Mouse (Mus musculus) forebrain, embryonic 13.5 days (tissue): ENCODE results near the gene Ssbp4. TPM values are rescaled to one million over a fixed set of nuclear protein-coding genes. Genes with fewer than 3 reads are reported as not detected.

Experiments
- ATAC-seq: fragments of 200-750 bp; cut with Nextera tagmentation; 2 replicates; pipeline ENCODE4 v1.8.0; 2017
- H3K27ac ChIP-seq: fragments of 300-500 bp; sonication (generic); 2 replicates; pipeline ENCODE4 v1.5.1; 2015; ENCODE audit warnings: inconsistent platforms, mild to moderate bottlenecking, moderate library complexity
- H3K27me3 ChIP-seq: fragments of 300-500 bp; sonication (generic); 2 replicates; pipeline ENCODE4 v1.6.1; 2015; ENCODE audit warnings: mild to moderate bottlenecking, inconsistent platforms
- H3K36me3 ChIP-seq: fragments of 300-500 bp; sonication (generic); 2 replicates; pipeline ENCODE4 v1.6.1; 2015; ENCODE audit warnings: mild to moderate bottlenecking, inconsistent platforms; ENCODE audit not compliant: poor library complexity, severe bottlenecking
- H3K4me1 ChIP-seq: fragments of 300-500 bp; sonication (generic); 2 replicates; pipeline ENCODE4 v1.6.1; 2015; ENCODE audit warnings: inconsistent platforms
- H3K4me2 ChIP-seq: fragments of 300-500 bp; sonication (generic); 2 replicates; pipeline ENCODE4 v1.6.1; 2015; ENCODE audit warnings: inconsistent platforms, mild to moderate bottlenecking, moderate library complexity
- H3K4me3 ChIP-seq: fragments of 300-500 bp; sonication (generic); 2 replicates; pipeline ENCODE4 v1.5.1; 2015; ENCODE audit warnings: mild to moderate bottlenecking, inconsistent platforms
- H3K9ac ChIP-seq: fragments of 300-500 bp; sonication (generic); 2 replicates; pipeline ENCODE4 v1.6.1; 2015; ENCODE audit warnings: mild to moderate bottlenecking, inconsistent platforms
- H3K9me3 ChIP-seq: fragments of 300-500 bp; sonication (generic); replicated peaks from 2 replicates; pipeline ENCODE4 v1.6.1; 2016; ENCODE audit warnings: inconsistent platforms
- WGBS: fragments of 180-500 bp; shearing (Covaris S2); methylation state at CpG from one replicate; pipeline ENCODE4 v1.1.7; 2015; 5-methylcytosine and 5-hydroxymethylcytosine counted together
- polyA plus RNA-seq: library from polyadenylated mRNA; unstranded; fragments of >200 nt; fragmentation: Nextera tagmentation; extraction: Ambion mirVana; gene quantifications from 2 replicates; pipeline ENCODE4 v1.2.1, GENCODE M21; 2015

Gene Ssbp4
- polyA plus RNA-seq, 1 experiment from 2014 or later = 81.9 TPM

- Histone ChIP-seq H3K27me3 (peaks cover 9% of the 10 kb centered on the region; the same call in 1 of the 2 replicates), H3K9ac (peak overlapping the region; percentile 65), H3K4me3 (peak overlapping the region; percentile 44), H3K27ac (no peak overlapping the region), H3K4me1 (peaks cover 44% of the 10 kb centered on the region), H3K4me2 (peak overlapping the region; percentile 88), H3K9me3 (no peaks in the 10 kb centered on the region), H3K36me3 (no peaks in the 10 kb centered on the region)
- WGBS = 0% methylated on average over 6 of the region's 6 CpGs
- peak; percentile 4; the same call in 1 of the 2 replicates for ATAC-seq
Observed at GRCm38 (mm10) chr8:70611849-70612248, 3.2 kb upstream of the Ssbp4 start.

- Histone ChIP-seq H3K4me2 (peak overlapping the region; percentile 88), H3K27me3 (peaks cover 9% of the 10 kb centered on the region; the same call in 1 of the 2 replicates), H3K9me3 (no peaks in the 10 kb centered on the region), H3K36me3 (no peaks in the 10 kb centered on the region), H3K27ac (peak overlapping the region; percentile 22; the same call in 1 of the 2 replicates), H3K4me3 (peak overlapping the region; percentile 44), H3K4me1 (peaks cover 49% of the 10 kb centered on the region), H3K9ac (peak overlapping the region; percentile 65)
- peak; percentile 16; the same call in 1 of the 2 replicates for ATAC-seq
- whole genome bisulfite sequencing = under 1% methylated on average over 53 of the region's 54 CpGs
Observed at GRCm38 (mm10) chr8:70610796-70611771, 2.4 kb upstream of the Ssbp4 start.

- H3K4me1 ChIP-seq = peaks cover 56% of the 10 kb centered on the region
- peak overlapping the region; percentile 73 for H3K27ac ChIP-seq
- peak overlapping the region; percentile 88 for H3K4me2 ChIP-seq
- 1% methylated on average over 44 of the region's 45 CpGs for whole genome bisulfite sequencing
- H3K9ac ChIP-seq = peak overlapping the region; percentile 51
- H3K36me3 ChIP-seq = no peaks in the 10 kb centered on the region
- peak overlapping the region; percentile 84 for H3K4me3 ChIP-seq
- peak; percentile 23 for ATAC-seq
- H3K27me3 ChIP-seq = peaks cover 9% of the 10 kb centered on the region; the same call in 1 of the 2 replicates
- no peaks in the 10 kb centered on the region for H3K9me3 ChIP-seq
Observed at GRCm38 (mm10) chr8:70609849-70610795, 1.4 kb upstream of the Ssbp4 start.

GRCm38 (mm10) chr8:70609368-70609848 is 736 bp upstream of the Ssbp4 start:
- Histone ChIP-seq H3K9ac (peak overlapping the region; percentile 51), H3K4me3 (peak overlapping the region; percentile 84), H3K36me3 (no peaks in the 10 kb centered on the region), H3K27me3 (peaks cover 9% of the 10 kb centered on the region; the same call in 1 of the 2 replicates), H3K4me2 (peak overlapping the region; percentile 88), H3K9me3 (no peaks in the 10 kb centered on the region), H3K27ac (peak overlapping the region; percentile 73), H3K4me1 (peaks cover 62% of the 10 kb centered on the region)
- peak; percentile 25; the same call in 1 of the 2 replicates for ATAC-seq
- 2% methylated on average over 36 of the region's 39 CpGs for WGBS

- peak overlapping the region; percentile 94 for H3K9ac ChIP-seq
- 2% methylated on average over 84 of the region's 84 CpGs for WGBS
- 0 out of 2 replicates have a peak, but pooled peaks cover 2% of the 10 kb centered on the region for H3K36me3 ChIP-seq
- peak overlapping the region; percentile 31; the same call in 1 of the 2 replicates for H3K27ac ChIP-seq
- peaks cover 9% of the 10 kb centered on the region; the same call in 1 of the 2 replicates for H3K27me3 ChIP-seq
- H3K9me3 ChIP-seq = no peaks in the 10 kb centered on the region
- peak overlapping the region; percentile 88 for H3K4me2 ChIP-seq
- peak overlapping the region; percentile 84 for H3K4me3 ChIP-seq
- ATAC-seq = peak; percentile 10; the same call in 1 of the 2 replicates
- peaks cover 69% of the 10 kb centered on the region for H3K4me1 ChIP-seq
Observed at GRCm38 (mm10) chr8:70607898-70608748, 549 bp downstream of the Ssbp4 start.

- ATAC-seq = no peak
- 29% methylated on average over 6 of the region's 6 CpGs for WGBS
- no peak overlapping the region for H3K27ac ChIP-seq
- H3K4me2 ChIP-seq = peak overlapping the region; percentile 88
- H3K27me3 ChIP-seq = peaks cover 9% of the 10 kb centered on the region; the same call in 1 of the 2 replicates
- peak overlapping the region; percentile 94 for H3K9ac ChIP-seq
- H3K9me3 ChIP-seq = no peaks in the 10 kb centered on the region
- peak overlapping the region; percentile 84 for H3K4me3 ChIP-seq
- peaks cover 69% of the 10 kb centered on the region for H3K4me1 ChIP-seq
- peaks cover 8% of the 10 kb centered on the region for H3K36me3 ChIP-seq
Observed at GRCm38 (mm10) chr8:70607603-70607897, 1.1 kb downstream of the Ssbp4 start.

GRCm38 (mm10) chr8:70606780-70607602 is 1.7 kb downstream of the Ssbp4 start:
- Histone ChIP-seq H3K9me3 (no peaks in the 10 kb centered on the region), H3K36me3 (peaks cover 13% of the 10 kb centered on the region), H3K4me2 (peak overlapping the region; percentile 88), H3K27me3 (peaks cover 9% of the 10 kb centered on the region; the same call in 1 of the 2 replicates), H3K27ac (no peak overlapping the region), H3K9ac (peak overlapping the region; percentile 94), H3K4me3 (peak overlapping the region; percentile 84), H3K4me1 (peaks cover 73% of the 10 kb centered on the region)
- no peak for ATAC-seq
- WGBS = 70% methylated on average over 18 of the region's 18 CpGs

- Histone ChIP-seq H3K9me3 (no peaks in the 10 kb centered on the region), H3K9ac (no peak overlapping the region), H3K27ac (no peak overlapping the region), H3K36me3 (peaks cover 17% of the 10 kb centered on the region), H3K4me2 (peak overlapping the region; percentile 88; the same call in 1 of the 2 replicates), H3K4me1 (peaks cover 75% of the 10 kb centered on the region), H3K4me3 (peak overlapping the region; percentile 84; the same call in 1 of the 2 replicates), H3K27me3 (peaks cover 9% of the 10 kb centered on the region; the same call in 1 of the 2 replicates)
- 89% methylated on average over 9 of the region's 9 CpGs for WGBS
- no peak for ATAC-seq
Observed at GRCm38 (mm10) chr8:70605871-70606779, 2.5 kb downstream of the Ssbp4 start.

GRCm38 (mm10) chr8:70604558-70604957 is 4.1 kb downstream of the Ssbp4 start:
- Histone ChIP-seq H3K36me3 (peaks cover 17% of the 10 kb centered on the region), H3K27me3 (peaks cover 9% of the 10 kb centered on the region; the same call in 1 of the 2 replicates), H3K4me3 (no peak overlapping the region), H3K4me2 (no peak overlapping the region), H3K9me3 (no peaks in the 10 kb centered on the region), H3K27ac (no peak overlapping the region; the same call in 1 of the 2 replicates), H3K9ac (peak overlapping the region; percentile 8; the same call in 1 of the 2 replicates), H3K4me1 (peaks cover 76% of the 10 kb centered on the region)
- 91% methylated on average over 7 of the region's 7 CpGs for WGBS
- ATAC-seq = no peak
